In genomic region chr12:71574685-71575084, GRCm38 (mm10) we compare ENCODE assay signal across 27 mouse cellular contexts.
DNase-seq lines count a peak whose midpoint lies in the region; ATAC-seq and TF ChIP-seq lines count a peak whose summit lies in the region.
"Had no signal": no experiment of that assay in that cellular context is flagged by ENCODE, and none has a peak within 500 bp of the region (broad histone marks: within the 10 kb centered on the region; RNA-seq: fewer than 3 reads in every experiment).

No protein-coding gene starts in this region.

- H3K4me1 ChIP-seq in forebrain, embryonic 13.5 days: peaks cover 45% of the 10 kb centered on the region
- H3K4me1 ChIP-seq in forebrain, embryonic 11.5 days (replicated peaks; ENCODE audit: control insufficient read depth, insufficient read depth, low read length): peaks cover 6% of the 10 kb centered on the region; the same call in 1 of the 2 replicates
- H3K4me1 ChIP-seq in liver, embryonic 11.5 days (replicated peaks; ENCODE audit: control insufficient read depth, insufficient read depth, low read length): peaks cover 4% of the 10 kb centered on the region
- H3K4me1 ChIP-seq in liver, postnatal 0 days (ENCODE audit: insufficient read depth): no peaks in the 10 kb centered on the region

- no peak overlapping the region for H3K4me3 ChIP-seq in forebrain, embryonic 13.5 days
- H3K4me3 ChIP-seq in forebrain, embryonic 11.5 days (ENCODE audit: low read depth, low read length): no peak overlapping the region
- no peak overlapping the region for H3K4me3 ChIP-seq in liver, embryonic 11.5 days (ENCODE audit: low read depth, low read length)
- H3K4me3 ChIP-seq in liver, postnatal 0 days (ENCODE audit: low read depth, low read length): no peak overlapping the region
- H3K4me3 ChIP-seq in C2C12 (ENCODE audit: insufficient read depth, poor library complexity, severe bottlenecking): no peak overlapping the region
- H3K4me3 ChIP-seq in myocyte: no peak overlapping the region
- H3K4me3 ChIP-seq: embryonic facial prominence, embryonic 13.5 days; embryonic facial prominence, embryonic 15.5 days; erythroblast, embryonic 14.5 days; forebrain, embryonic 10.5 days had no signal

- TF ChIP-seq EP300 in liver, postnatal 0 days (IDR thresholded peaks at IDR 0.05; ENCODE audit: low read depth): no peak

- no peaks in the 10 kb centered on the region for H3K79me2 ChIP-seq in C2C12 (ENCODE audit: control insufficient read depth, insufficient read depth)
- no peaks in the 10 kb centered on the region for H3K79me2 ChIP-seq in myocyte (ENCODE audit: control insufficient read depth, insufficient read depth)

- 91% methylated on average over 10 of the region's 10 CpGs for WGBS in forebrain, embryonic 13.5 days
- WGBS in forebrain, embryonic 11.5 days: 92% methylated on average over 10 of the region's 10 CpGs
- WGBS in liver, embryonic 11.5 days: 78% methylated on average over 10 of the region's 10 CpGs
- WGBS in liver, postnatal 0 days (ENCODE audit: insufficient replicate concordance): 79% methylated on average over 10 of the region's 10 CpGs

- no peak for TF ChIP-seq POLR2A in myocyte (IDR thresholded peaks at IDR 0.05; ENCODE audit: insufficient read length, low read depth)

- ATAC-seq in forebrain, embryonic 13.5 days: no peak
- ATAC-seq in forebrain, embryonic 11.5 days (replicated peaks; ENCODE audit: low FRiP score): no peak
- ATAC-seq in liver, embryonic 11.5 days (replicated peaks; ENCODE audit: low FRiP score): no peak
- ATAC-seq in liver, postnatal 0 days: no peak
- ATAC-seq: activated CD4-positive, CD25-positive, alpha-beta regulatory T cell, adult 4 months; CD4-positive, CD25-positive, alpha-beta regulatory T cell, adult 4 months; forebrain, embryonic 14.5 days; forebrain, embryonic 16.5 days; Patski had no signal

- no peaks in the 10 kb centered on the region for H3K79me3 ChIP-seq in C2C12 (ENCODE audit: low read depth)

- H3K27ac ChIP-seq in forebrain, embryonic 13.5 days: 0 out of 2 replicates have a peak overlapping the region, but pooled peaks have one; percentile 54
- H3K27ac ChIP-seq in forebrain, embryonic 11.5 days (ENCODE audit: low read depth, low read length): no peak overlapping the region
- H3K27ac ChIP-seq in liver, embryonic 11.5 days (ENCODE audit: low read depth, low read length): no peak overlapping the region
- H3K27ac ChIP-seq in liver, postnatal 0 days (ENCODE audit: low read depth): no peak overlapping the region
- H3K27ac ChIP-seq: embryonic facial prominence, embryonic 13.5 days; embryonic facial prominence, embryonic 15.5 days; forebrain, embryonic 10.5 days had no signal

- H3K36me3 ChIP-seq in forebrain, embryonic 13.5 days (ENCODE audit: poor library complexity, severe bottlenecking): no peaks in the 10 kb centered on the region
- no peaks in the 10 kb centered on the region for H3K36me3 ChIP-seq in forebrain, embryonic 11.5 days (ENCODE audit: control insufficient read depth, insufficient read depth, low read length)
- H3K36me3 ChIP-seq in liver, embryonic 11.5 days (ENCODE audit: control insufficient read depth, insufficient read depth, low read length): no peaks in the 10 kb centered on the region
- no peaks in the 10 kb centered on the region for H3K36me3 ChIP-seq in liver, postnatal 0 days (replicated peaks; ENCODE audit: insufficient read depth, low read length)
- no peaks in the 10 kb centered on the region for H3K36me3 ChIP-seq in C2C12 (ENCODE audit: control insufficient read depth, insufficient read depth)
- no peaks in the 10 kb centered on the region for H3K36me3 ChIP-seq in myocyte (ENCODE audit: control insufficient read depth, insufficient read depth)
- H3K36me3 ChIP-seq: embryonic facial prominence, embryonic 13.5 days; embryonic facial prominence, embryonic 15.5 days; forebrain, embryonic 10.5 days; G1E had no signal

- no peaks in the 10 kb centered on the region for H3K9me3 ChIP-seq in forebrain, embryonic 13.5 days (replicated peaks)
- H3K9me3 ChIP-seq in forebrain, embryonic 11.5 days (ENCODE audit: control insufficient read depth, low read length): no peaks in the 10 kb centered on the region
- no peaks in the 10 kb centered on the region for H3K9me3 ChIP-seq in liver, embryonic 11.5 days (ENCODE audit: control insufficient read depth, low read length)
- H3K9me3 ChIP-seq in liver, postnatal 0 days (ENCODE audit: low read length): no peaks in the 10 kb centered on the region
- H3K9me3 ChIP-seq: embryonic facial prominence, embryonic 13.5 days; embryonic facial prominence, embryonic 15.5 days; forebrain, embryonic 10.5 days had no signal

- no peak overlapping the region for H3K4me2 ChIP-seq in forebrain, embryonic 13.5 days
- no peak overlapping the region for H3K4me2 ChIP-seq in forebrain, embryonic 11.5 days (ENCODE audit: low read depth, low read length, severe bottlenecking)
- no peak overlapping the region for H3K4me2 ChIP-seq in liver, embryonic 11.5 days
- H3K4me2 ChIP-seq in liver, postnatal 0 days (ENCODE audit: low read depth, low read length): no peak overlapping the region
- H3K4me2 ChIP-seq in myocyte (ENCODE audit: low read depth): no peak overlapping the region
- H3K4me2 ChIP-seq: embryonic facial prominence, embryonic 13.5 days; embryonic facial prominence, embryonic 15.5 days had no signal

- no peak overlapping the region for H3ac ChIP-seq in C2C12 (ENCODE audit: control insufficient read depth, insufficient read length, low read depth)
- no peak overlapping the region for H3ac ChIP-seq in myocyte (ENCODE audit: control insufficient read depth, insufficient read length)

- no peak overlapping the region for H3K9ac ChIP-seq in forebrain, embryonic 13.5 days
- H3K9ac ChIP-seq in forebrain, embryonic 11.5 days (ENCODE audit: low read length): no peak overlapping the region
- H3K9ac ChIP-seq in liver, embryonic 11.5 days (ENCODE audit: low read depth, low read length): no peak overlapping the region
- no peak overlapping the region for H3K9ac ChIP-seq in liver, postnatal 0 days (replicated peaks)
- H3K9ac ChIP-seq: embryonic facial prominence, embryonic 13.5 days; embryonic facial prominence, embryonic 15.5 days had no signal

- no peak for TF ChIP-seq CTCF in liver, postnatal 0 days (IDR thresholded peaks at IDR 0.05; ENCODE audit: low read depth)
- TF ChIP-seq CTCF in C2C12 (IDR thresholded peaks at IDR 0.05; ENCODE audit: control insufficient read depth, insufficient read depth, insufficient read length): no peak

- H3K27me3 ChIP-seq in forebrain, embryonic 13.5 days: no peaks in the 10 kb centered on the region
- H3K27me3 ChIP-seq in forebrain, embryonic 11.5 days (ENCODE audit: control insufficient read depth, insufficient read depth, low read length): no peaks in the 10 kb centered on the region
- H3K27me3 ChIP-seq in liver, embryonic 11.5 days (replicated peaks; ENCODE audit: control insufficient read depth, insufficient read depth, low read length): no peaks in the 10 kb centered on the region
- H3K27me3 ChIP-seq in liver, postnatal 0 days (ENCODE audit: insufficient read depth, low read length): no peaks in the 10 kb centered on the region
- H3K27me3 ChIP-seq in C2C12 (ENCODE audit: control insufficient read depth, insufficient read depth, insufficient read length) (no peaks in the 10 kb centered on the region), myocyte (ENCODE audit: control insufficient read depth, insufficient read depth, insufficient read length) (no peaks in the 10 kb centered on the region)
- H3K27me3 ChIP-seq: CH12.LX; embryonic facial prominence, embryonic 13.5 days; embryonic facial prominence, embryonic 15.5 days; Patski had no signal

- DNase-seq in forebrain, embryonic 11.5 days (ENCODE audit: low spot score): no peak
- DNase-seq in liver, embryonic 11.5 days (ENCODE audit: low spot score): peak; percentile 9
- no peak for DNase-seq in liver, postnatal 0 days
- no peak for DNase-seq in adrenal gland, adult (ENCODE audit: inconsistent age in 2 of 2, low spot score in 1 of 2)
- DNase-seq: adrenal gland, adult 2 months; adrenal gland, postnatal 10 days; adrenal gland, postnatal 25 days; cerebellum, adult 11 months; cerebellum, adult 18-20 months; cerebellum, adult 8-10 months; cerebellum, adult 9-11 months; cerebellum, postnatal 14 days; cerebellum, postnatal 36 days had no signal

TF ChIP-seq in C2C12, 6 proteins besides CTCF, POLR2A, EP300 and RAD21:
- TF ChIP-seq MYOG (IDR thresholded peaks at IDR 0.05; ENCODE audit: control insufficient read depth, extremely low read depth, insufficient read length): no peak
- no peak for TF ChIP-seq CEBPB (IDR thresholded peaks at IDR 0.05; ENCODE audit: low read depth)
- peak; percentile 79 for TF ChIP-seq MYOD1 (IDR thresholded peaks at IDR 0.05; ENCODE audit: control insufficient read depth, insufficient read length, low read depth)
- TF ChIP-seq MAX (IDR thresholded peaks at IDR 0.05): no peak
- TF ChIP-seq USF1 (IDR thresholded peaks at IDR 0.05; ENCODE audit: low read depth): no peak
- TF ChIP-seq FOSL1 (IDR thresholded peaks at IDR 0.05; ENCODE audit: insufficient read depth, low read length, poor library complexity, severe bottlenecking): no peak

TF ChIP-seq in myocyte, 11 proteins besides CTCF, POLR2A, EP300 and RAD21:
- TF ChIP-seq TCF3 (IDR thresholded peaks at IDR 0.05; ENCODE audit: insufficient read length, low read depth) (peak; percentile 14), MYOG (IDR thresholded peaks at IDR 0.05; ENCODE audit: control insufficient read depth in 1 of 3, insufficient read depth in 1 of 3, insufficient read length in 2 of 3, low read depth in 2 of 3) (peak in 1 of 3 experiments; percentile 74), TCF12 (IDR thresholded peaks at IDR 0.05; ENCODE audit: insufficient read depth, poor library complexity, severe bottlenecking) (no peak), MYOD1 (IDR thresholded peaks at IDR 0.05; ENCODE audit: control insufficient read depth in 1 of 3, insufficient read length in 2 of 3, low read depth in 2 of 3) (peak in 2 of 3 experiments; percentile 40 to 73)
